ENCODE assay signal across 8 mouse cellular contexts in the genomic region with DNA sequence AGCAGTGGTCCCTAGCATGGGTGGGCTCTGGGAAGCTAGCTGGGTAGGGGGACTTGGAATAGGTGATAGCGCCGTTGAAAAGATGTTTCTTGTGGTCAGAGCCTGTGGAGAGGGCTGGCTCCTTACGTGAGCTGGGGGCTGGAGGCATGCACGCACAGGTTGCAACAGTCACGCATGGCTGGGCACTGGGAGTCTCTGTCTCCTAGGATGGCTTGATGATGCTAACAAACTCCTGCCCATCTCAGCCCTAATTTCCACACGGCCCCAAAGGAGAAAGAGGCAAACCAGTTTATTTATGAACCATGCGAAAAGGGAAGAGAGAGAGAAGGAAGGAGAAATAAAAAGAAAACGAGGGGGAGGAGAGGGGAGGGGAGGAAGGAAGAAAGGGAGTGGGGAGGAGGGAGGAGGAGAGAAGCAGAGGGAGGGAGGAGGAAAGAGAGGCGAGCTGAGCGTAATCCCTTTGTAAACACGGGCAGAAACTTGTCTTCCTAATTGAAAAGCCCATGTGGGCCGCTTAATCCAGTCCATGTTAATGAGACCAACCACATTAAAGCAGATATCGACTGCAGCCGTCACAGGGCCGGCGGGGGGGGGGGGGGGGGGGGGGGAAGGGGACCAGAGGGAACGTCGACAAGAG. TPM values are rescaled to one million over a fixed set of nuclear protein-coding genes. Genes with fewer than 3 reads are reported as not detected.
DNase-seq lines count a peak whose midpoint lies in the region; ATAC-seq lines count a peak whose summit lies in the region.

No protein-coding gene starts in this region.

- H3K9ac ChIP-seq in kidney, embryonic 14.5 days (ENCODE audit: low read depth, low read length): peak overlapping the region; percentile 32
- peak overlapping the region; percentile 1; the same call in 1 of the 2 replicates for H3K9ac ChIP-seq in neural tube, embryonic 14.5 days (replicated peaks; ENCODE audit: low read depth, low read length)

- H3K4me3 ChIP-seq in kidney, embryonic 14.5 days (ENCODE audit: low read length): peak overlapping the region; percentile 19
- peak overlapping the region; percentile 45 for H3K4me3 ChIP-seq in embryonic facial prominence, embryonic 10.5 days
- no peak overlapping the region for H3K4me3 ChIP-seq in neural tube, embryonic 14.5 days (ENCODE audit: low read depth, low read length)

- peak overlapping the region; percentile 44 for H3K4me2 ChIP-seq in kidney, embryonic 14.5 days (replicated peaks; ENCODE audit: low read depth, low read length)
- H3K4me2 ChIP-seq in neural tube, embryonic 14.5 days (ENCODE audit: low read depth, low read length): peak overlapping the region; percentile 22; the same call in 1 of the 2 replicates

- under 1% methylated on average over 16 of the region's 18 CpGs for WGBS in kidney, embryonic 14.5 days
- under 1% methylated on average over 14 of the region's 18 CpGs for WGBS in embryonic facial prominence, embryonic 10.5 days
- WGBS in neural tube, embryonic 14.5 days: under 1% methylated on average over 13 of the region's 18 CpGs

- no peaks in the 10 kb centered on the region; the same call in 1 of the 2 replicates for H3K9me3 ChIP-seq in kidney, embryonic 14.5 days (ENCODE audit: control insufficient read depth, low read length)
- no peaks in the 10 kb centered on the region for H3K9me3 ChIP-seq in embryonic facial prominence, embryonic 10.5 days
- no peaks in the 10 kb centered on the region for H3K9me3 ChIP-seq in neural tube, embryonic 14.5 days (ENCODE audit: control insufficient read depth, low read length)

- H3K27ac ChIP-seq in kidney, embryonic 14.5 days (ENCODE audit: low read depth, low read length): no peak overlapping the region
- H3K27ac ChIP-seq in embryonic facial prominence, embryonic 10.5 days (replicated peaks): peak overlapping the region; percentile 80
- H3K27ac ChIP-seq in neural tube, embryonic 14.5 days (ENCODE audit: low read depth, low read length): peak overlapping the region; percentile 41; the same call in 1 of the 2 replicates

- intact Hi-C loops in gastrocnemius, postnatal 36 days (cut with DNase I): no loop called here

- no peaks in the 10 kb centered on the region for H3K36me3 ChIP-seq in kidney, embryonic 14.5 days (ENCODE audit: control insufficient read depth, insufficient read depth, low read length)
- no peaks in the 10 kb centered on the region for H3K36me3 ChIP-seq in embryonic facial prominence, embryonic 10.5 days (replicated peaks)
- no peaks in the 10 kb centered on the region for H3K36me3 ChIP-seq in neural tube, embryonic 14.5 days (ENCODE audit: control insufficient read depth, insufficient read depth, low read length)

- peaks cover 27% of the 10 kb centered on the region for H3K27me3 ChIP-seq in kidney, embryonic 14.5 days (ENCODE audit: control insufficient read depth, insufficient read depth, low read length)
- peaks cover 99% of the 10 kb centered on the region for H3K27me3 ChIP-seq in embryonic facial prominence, embryonic 10.5 days (replicated peaks; ENCODE audit: low read depth, poor library complexity, severe bottlenecking)
- H3K27me3 ChIP-seq in neural tube, embryonic 14.5 days (ENCODE audit: control insufficient read depth, insufficient read depth, low read length): no peaks in the 10 kb centered on the region

- no peak; the same call in 1 of the 2 replicates for ATAC-seq in kidney, embryonic 14.5 days (ENCODE audit: low FRiP score, low TSS enrichment)
- ATAC-seq in inflammation-experienced regulatory T-cells, adult 6 months: peak; percentile 13
- ATAC-seq in neural tube, embryonic 14.5 days (ENCODE audit: low read depth): peak; percentile 42; the same call in 1 of the 2 replicates

- DNase-seq in kidney, adult 8-10 months: no peak
- peak; percentile 35 for DNase-seq in embryonic facial prominence, embryonic 10.5 days (ENCODE audit: low spot score)
- no peak for DNase-seq in cerebellum, postnatal 4 days (ENCODE audit: low spot score in 2 of 2)
- no peak for DNase-seq in gastrocnemius, postnatal 36 days
- no peak for DNase-seq in urinary bladder, postnatal 36 days (ENCODE audit: low spot score in 2 of 2)

- H3K4me1 ChIP-seq in kidney, embryonic 14.5 days (ENCODE audit: control insufficient read depth, insufficient read depth, low read length): peaks cover 38% of the 10 kb centered on the region
- peaks cover 73% of the 10 kb centered on the region for H3K4me1 ChIP-seq in embryonic facial prominence, embryonic 10.5 days
- H3K4me1 ChIP-seq in neural tube, embryonic 14.5 days (ENCODE audit: control insufficient read depth, insufficient read depth, low read length): peaks cover 37% of the 10 kb centered on the region

RNA-seq across cellular contexts. Expression of a gene that starts 33.1 kb away (rescaled TPM):
- 2.0 and 2.2 TPM in 2 replicates for polyA plus RNA-seq in kidney, embryonic 14.5 days (2014; fragmentation: Nextera tagmentation; extraction: Ambion mirVana)
- 5.0 and 5.2 TPM in 2 replicates for polyA plus RNA-seq in embryonic facial prominence, embryonic 10.5 days (2016; fragmentation: Nextera tagmentation; extraction: Ambion mirVana)
- 1 to 10 TPM; 6.4 to 8.2 (median 6.5) TPM for polyA plus RNA-seq in inflammation-experienced regulatory T-cells, adult 6 months (2017; shearing (Covaris generic))
- polyA plus RNA-seq in neural tube, embryonic 14.5 days (2014; fragmentation: Nextera tagmentation; extraction: Ambion mirVana): 9.1 and 10.3 TPM in 2 replicates
- under 1 TPM; 0.47 to 0.54 TPM for total RNA-seq in gastrocnemius, postnatal 36 days (2021)
